Mouse (Mus musculus) embryo, embryonic 10.5 days (tissue): ENCODE measurements around the gene Cpn2.

Experiments used
- DNase-seq: peaks from one replicate; pipeline ENCODE4 v3.0.0-alpha.2; 2015; ENCODE audit warnings: low spot score

The Cpn2 gene

GRCm38 (mm10) chr16:30267359-30267758 lies at the start of gene Cpn2:
Gene Cpn2, minus strand, starts transcription at chr16:30267499.
- no peak for DNase-seq

- DNase-seq = peak; percentile 71
Observed at GRCm38 (mm10) chr16:30314236-30314635, 46.9 kb upstream of the Cpn2 start.

- no peak for DNase-seq
Observed at GRCm38 (mm10) chr16:30310647-30311046, 43.3 kb upstream of the Cpn2 start, which contains the start of gene Gp5. Gene Gp5, minus strand, starts transcription at chr16:30310779.

GRCm38 (mm10) chr16:30310171-30310515 lies 42.8 kb upstream of the Cpn2 start:
- peak; percentile 14 for DNase-seq

- peak; percentile 40 for DNase-seq
Observed at GRCm38 (mm10) chr16:30309395-30310170, 42.3 kb upstream of the Cpn2 start.

GRCm38 (mm10) chr16:30308616-30309394 lies 41.5 kb upstream of the Cpn2 start:
- DNase-seq = peak; percentile 66

GRCm38 (mm10) chr16:30307961-30308615 lies 40.8 kb upstream of the Cpn2 start:
- peak; percentile 41 for DNase-seq

GRCm38 (mm10) chr16:30307306-30307705 lies 40.0 kb upstream of the Cpn2 start:
- DNase-seq = peak; percentile 10

- DNase-seq = no peak
Observed at GRCm38 (mm10) chr16:30306102-30306501, 38.8 kb upstream of the Cpn2 start.

- DNase-seq = no peak
Observed at GRCm38 (mm10) chr16:30304236-30304635, 36.9 kb upstream of the Cpn2 start.

- no peak for DNase-seq
Observed at GRCm38 (mm10) chr16:30303411-30303810, 36.1 kb upstream of the Cpn2 start.

GRCm38 (mm10) chr16:30302686-30303085 lies 35.4 kb upstream of the Cpn2 start:
- no peak for DNase-seq

- peak; percentile 29 for DNase-seq
Observed at GRCm38 (mm10) chr16:30299711-30300277, 32.5 kb upstream of the Cpn2 start.

- no peak for DNase-seq
Observed at GRCm38 (mm10) chr16:30297450-30297849, 30.2 kb upstream of the Cpn2 start.

GRCm38 (mm10) chr16:30296601-30297275 lies 29.4 kb upstream of the Cpn2 start:
- no peak for DNase-seq

- DNase-seq = no peak
Observed at GRCm38 (mm10) chr16:30295106-30295505, 27.8 kb upstream of the Cpn2 start.

- no peak for DNase-seq
Observed at GRCm38 (mm10) chr16:30290436-30290835, 23.1 kb upstream of the Cpn2 start.

GRCm38 (mm10) chr16:30285701-30286100 lies 18.4 kb upstream of the Cpn2 start:
- peak; percentile 53 for DNase-seq

GRCm38 (mm10) chr16:30283743-30284337 lies 16.5 kb upstream of the Cpn2 start:
- DNase-seq = peak; percentile 81

GRCm38 (mm10) chr16:30282844-30283495 lies 15.7 kb upstream of the Cpn2 start, which contains the start of gene Lrrc15:
Gene Lrrc15, minus strand, starts transcription at chr16:30283256.
- DNase-seq = peak; percentile 74
